Mouse (Mus musculus): ENCODE results near the gene Pitx2.

Pitx2 gene

DNA sequence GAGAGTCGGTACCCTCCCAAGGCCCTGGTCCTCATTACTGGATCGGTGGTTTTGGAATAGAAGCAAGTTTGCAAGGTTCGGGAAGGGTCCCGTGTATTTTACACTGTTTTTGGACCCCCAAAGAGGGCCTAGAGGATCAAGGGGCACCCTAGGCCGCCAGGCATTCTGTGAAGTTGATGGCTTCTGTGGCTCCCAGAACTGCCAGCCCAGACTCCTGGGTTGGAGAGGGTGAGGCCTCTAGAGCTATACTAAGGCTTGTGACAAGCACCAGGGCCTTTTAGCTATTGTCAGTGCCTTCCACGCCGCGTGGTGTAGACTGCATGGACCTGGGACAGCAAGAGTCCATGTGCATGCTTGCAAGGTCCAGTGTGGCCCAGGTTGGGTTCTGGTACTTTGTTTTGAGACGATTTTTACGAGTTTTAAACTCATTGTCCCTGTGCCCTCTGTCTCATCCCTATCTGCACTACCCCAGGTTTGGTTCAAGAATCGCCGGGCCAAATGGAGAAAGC is 18.2 kb downstream of the Pitx2 start:
- no peak for DNase-seq (ENCODE audit: low spot score in 2 of 2)

DNA sequence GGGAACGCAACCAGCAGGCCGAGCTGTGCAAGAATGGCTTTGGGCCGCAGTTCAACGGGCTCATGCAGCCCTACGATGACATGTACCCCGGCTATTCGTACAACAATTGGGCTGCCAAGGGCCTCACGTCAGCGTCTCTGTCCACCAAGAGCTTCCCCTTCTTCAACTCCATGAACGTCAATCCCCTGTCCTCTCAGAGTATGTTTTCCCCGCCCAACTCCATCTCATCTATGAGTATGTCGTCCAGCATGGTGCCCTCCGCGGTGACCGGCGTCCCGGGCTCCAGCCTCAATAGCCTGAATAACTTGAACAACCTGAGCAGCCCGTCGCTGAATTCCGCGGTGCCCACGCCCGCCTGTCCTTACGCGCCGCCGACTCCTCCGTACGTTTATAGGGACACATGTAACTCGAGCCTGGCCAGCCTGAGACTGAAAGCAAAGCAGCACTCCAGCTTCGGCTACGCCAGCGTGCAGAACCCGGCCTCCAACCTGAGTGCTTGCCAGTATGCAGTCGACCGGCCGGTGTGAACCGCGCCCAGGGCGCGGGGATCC is 18.8 kb downstream of the Pitx2 start:
- no peak for DNase-seq (ENCODE audit: low spot score in 2 of 2)

DNA sequence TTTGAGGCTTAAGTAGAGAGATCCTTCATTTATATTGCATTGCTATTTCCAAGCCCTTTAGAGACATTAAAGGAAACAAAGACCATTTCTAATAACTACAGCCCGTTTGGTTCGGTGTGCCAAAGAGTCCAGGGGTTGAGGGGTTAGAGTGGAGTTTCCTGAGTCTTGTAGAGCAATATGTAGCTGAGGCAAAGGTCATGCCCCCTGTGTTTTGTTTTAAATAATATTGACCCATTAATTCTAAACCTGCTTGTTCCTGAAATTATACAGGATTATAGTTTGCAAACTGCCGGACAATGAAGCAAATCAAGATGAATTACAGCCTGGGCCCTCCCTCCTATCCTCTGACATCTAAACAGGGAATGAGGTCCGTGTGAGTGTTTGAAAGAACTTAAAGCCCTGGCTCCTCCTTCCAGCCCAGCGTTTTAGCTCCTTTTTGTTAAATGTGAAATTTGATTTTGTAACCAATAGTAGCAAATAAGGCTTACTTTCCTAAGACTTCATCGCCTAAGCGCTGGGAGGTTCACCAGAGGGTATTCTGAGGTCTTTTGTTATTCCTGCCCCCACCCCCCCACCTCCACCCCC is 20.5 kb downstream of the Pitx2 start:
- DNase-seq (ENCODE audit: low spot score in 2 of 2) = no peak

DNA sequence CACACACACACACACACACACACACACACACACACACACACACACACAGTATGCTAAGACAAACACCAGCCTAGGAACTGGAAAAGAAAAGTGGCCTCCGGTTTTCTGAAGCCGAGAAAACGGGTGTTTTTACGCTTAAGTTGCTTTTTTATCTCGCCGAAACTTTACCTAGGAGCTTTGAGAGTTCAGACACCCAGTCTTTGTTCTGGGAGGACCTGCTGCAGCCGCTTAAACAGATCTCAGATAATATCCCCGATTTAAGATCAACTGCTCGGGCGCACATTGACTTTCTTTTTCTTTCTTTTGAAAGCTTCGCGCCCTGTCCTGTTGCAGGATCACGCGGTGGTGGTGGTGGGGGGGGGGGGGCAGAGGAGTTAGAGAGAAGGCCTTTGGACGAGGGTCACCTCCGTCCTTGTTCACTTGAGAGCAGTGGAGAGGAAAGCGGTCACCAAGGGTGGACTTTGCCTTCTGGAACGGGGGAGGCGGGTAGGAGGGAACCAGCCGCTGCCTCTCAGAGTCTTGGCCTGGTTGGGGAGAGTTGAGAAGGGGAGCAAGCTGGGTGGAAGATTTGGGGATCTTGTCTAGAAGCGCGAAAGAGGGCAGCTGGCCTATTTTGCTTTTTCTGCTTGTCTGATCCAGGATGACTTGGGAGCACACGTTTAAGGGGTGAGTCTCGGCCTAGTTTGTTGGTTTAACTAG is 21.2 kb downstream of the Pitx2 start:
- no peak for DNase-seq (ENCODE audit: low spot score in 2 of 2)

DNA sequence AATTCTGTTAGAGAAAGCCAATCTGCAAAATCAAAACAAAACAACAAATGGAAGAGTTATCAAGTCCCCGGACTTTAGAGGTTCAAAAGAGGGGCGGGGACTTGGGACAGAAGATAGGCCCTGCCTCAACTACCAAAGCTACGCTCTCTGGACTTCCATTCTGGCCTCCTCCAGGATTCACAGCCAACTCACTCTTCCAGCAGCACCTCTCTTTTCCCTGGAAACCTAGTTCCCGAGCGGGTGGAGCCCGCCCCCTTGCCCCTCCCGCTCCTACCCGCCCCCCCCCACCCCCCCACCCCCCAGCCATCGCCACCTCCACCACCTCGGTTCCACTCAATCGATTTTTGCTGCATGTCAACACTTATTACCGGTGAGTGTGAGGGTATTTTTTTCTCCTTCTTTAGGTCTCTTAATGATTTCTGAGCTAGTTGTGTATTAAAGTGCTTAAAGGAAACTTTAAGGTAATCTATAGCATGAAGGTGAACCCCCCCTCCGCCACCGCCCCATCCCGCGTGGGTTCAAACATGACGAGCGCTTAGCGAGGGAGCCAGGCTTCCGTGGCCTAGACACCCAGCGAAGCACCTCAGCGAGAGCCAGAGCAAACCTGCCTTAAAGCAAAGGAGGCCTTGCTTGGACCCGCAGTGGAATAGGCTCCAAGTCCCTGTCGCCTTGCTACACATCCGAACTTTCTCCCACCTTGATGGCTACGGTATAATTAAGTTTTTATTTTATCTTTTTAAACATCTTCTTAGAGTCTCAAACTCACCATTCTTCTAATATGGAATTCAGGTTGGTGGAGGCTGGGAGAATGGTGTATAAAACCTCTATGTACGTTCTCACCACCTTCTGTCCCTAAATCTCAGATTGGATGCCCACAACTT is 21.9 kb downstream of the Pitx2 start:
- no peak for DNase-seq (ENCODE audit: low spot score in 2 of 2)

DNA sequence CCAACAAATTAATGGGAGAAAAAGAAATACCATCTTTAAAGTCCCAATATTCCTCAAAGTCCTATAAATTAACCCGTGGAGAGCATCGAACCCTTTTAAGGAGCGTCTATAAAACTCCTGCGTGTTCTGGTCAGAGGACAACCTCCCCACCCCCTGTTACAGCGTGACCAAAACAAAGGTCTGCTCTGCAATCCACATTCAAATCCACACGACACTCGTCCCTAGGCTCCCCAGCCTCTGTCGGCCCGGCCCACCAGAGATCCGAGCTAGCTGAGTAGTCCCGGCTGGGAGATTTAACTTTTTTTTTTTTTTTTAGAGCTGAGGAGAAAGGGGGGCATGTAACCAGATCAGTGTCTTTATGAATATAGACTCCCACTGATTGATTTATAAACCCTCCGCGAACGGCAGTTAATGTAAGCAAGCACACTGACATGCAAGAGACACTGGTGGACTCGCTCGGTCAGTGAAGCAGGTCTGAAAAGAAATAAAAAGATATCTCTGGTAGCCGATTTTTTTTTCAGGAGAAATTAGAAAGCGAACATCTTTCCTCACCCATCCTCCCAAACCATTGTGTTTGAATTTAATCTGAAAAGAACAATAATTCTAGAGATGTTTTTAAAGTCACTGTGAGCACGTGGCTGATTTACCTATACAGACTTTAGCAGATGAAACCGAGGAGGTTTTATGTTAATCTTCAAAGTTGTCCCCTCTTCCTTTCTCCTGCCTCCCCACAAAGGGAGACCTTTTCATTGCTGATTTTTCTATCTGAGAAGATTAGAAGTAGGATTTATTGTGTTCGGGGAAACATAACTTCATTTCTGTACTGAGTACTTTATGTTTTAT is 23.0 kb downstream of the Pitx2 start:
- DNase-seq (ENCODE audit: low spot score in 2 of 2) = no peak

- DNase-seq (ENCODE audit: low spot score in 2 of 2) = no peak
These were observed 23.7 kb downstream of the Pitx2 start for GRCm38 (mm10) chr3:129223401-129223800.

DNA sequence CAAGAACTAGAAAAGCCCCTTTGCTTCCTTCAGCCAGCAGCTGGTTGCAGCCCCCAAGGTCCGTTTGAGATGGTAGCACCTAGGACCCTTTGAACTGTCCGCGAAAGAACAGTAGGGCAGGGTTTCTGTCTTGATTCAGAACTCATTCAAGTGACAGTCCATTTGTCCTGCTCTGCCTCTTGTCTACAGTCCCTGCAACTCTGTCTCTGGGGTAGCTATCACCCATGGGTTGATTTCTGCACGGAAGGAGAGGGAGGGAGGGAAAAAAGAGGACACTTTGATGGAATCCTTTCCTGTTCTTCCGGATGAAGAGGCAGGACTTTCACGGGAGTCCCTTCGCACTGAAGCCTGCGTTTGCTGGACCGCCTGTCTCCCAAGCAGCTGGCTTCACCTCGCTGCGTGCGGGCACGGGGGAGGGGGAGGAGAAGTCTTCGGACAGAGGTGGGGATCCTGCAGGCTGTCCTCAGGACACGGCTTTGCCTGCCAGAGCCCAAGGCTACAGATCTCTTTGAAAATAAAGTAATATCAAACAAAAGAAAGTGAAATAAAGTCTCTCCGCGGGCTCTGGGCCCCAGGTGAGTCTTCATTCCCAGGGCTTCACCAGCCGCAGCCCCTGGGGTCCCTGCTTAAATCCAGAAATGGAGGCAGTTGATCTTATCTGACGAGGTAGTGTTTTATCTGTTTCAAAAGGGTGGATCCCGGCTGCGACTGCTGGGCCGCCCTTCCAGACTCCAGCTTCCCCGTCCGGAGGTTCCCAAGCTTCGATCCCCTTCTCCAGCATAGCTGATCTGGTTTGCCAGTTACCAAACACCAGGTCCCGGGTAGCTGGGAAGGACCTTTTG is 24.5 kb downstream of the Pitx2 start:
- no peak for DNase-seq (ENCODE audit: low spot score in 2 of 2)

GRCm38 (mm10) chr3:129224806-129225576 is 25.3 kb downstream of the Pitx2 start:
- DNase-seq (ENCODE audit: low spot score in 2 of 2) = no peak

GRCm38 (mm10) chr3:129225577-129226289 is 26.1 kb downstream of the Pitx2 start:
- DNase-seq (ENCODE audit: low spot score in 2 of 2) = no peak

GRCm38 (mm10) chr3:129226681-129227080 is 27.0 kb downstream of the Pitx2 start:
- DNase-seq (ENCODE audit: low spot score in 2 of 2) = no peak

DNA sequence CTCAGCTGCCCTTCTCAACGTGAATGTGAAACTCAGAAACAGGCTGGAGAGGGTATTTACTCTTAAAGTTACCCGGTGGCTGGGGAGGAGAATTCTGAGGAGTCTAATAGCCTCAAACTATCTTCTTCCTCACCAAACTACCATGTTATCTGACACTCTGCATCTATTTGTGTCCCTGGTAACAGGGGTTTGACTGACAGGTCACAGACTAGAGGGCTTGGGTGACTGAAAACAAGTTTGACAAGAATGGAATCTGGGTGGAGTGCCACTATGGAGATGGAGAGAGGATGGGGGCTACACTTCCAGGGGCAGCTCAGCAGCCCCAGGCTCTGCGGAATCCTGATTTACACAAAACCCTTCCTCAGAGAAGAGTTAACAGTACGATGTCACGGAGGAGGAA is 27.7 kb downstream of the Pitx2 start:
- no peak for DNase-seq (ENCODE audit: low spot score in 2 of 2)

- no peak for DNase-seq (ENCODE audit: low spot score in 2 of 2)
These were observed 38.3 kb downstream of the Pitx2 start for GRCm38 (mm10) chr3:129238010-129238409.

DNA sequence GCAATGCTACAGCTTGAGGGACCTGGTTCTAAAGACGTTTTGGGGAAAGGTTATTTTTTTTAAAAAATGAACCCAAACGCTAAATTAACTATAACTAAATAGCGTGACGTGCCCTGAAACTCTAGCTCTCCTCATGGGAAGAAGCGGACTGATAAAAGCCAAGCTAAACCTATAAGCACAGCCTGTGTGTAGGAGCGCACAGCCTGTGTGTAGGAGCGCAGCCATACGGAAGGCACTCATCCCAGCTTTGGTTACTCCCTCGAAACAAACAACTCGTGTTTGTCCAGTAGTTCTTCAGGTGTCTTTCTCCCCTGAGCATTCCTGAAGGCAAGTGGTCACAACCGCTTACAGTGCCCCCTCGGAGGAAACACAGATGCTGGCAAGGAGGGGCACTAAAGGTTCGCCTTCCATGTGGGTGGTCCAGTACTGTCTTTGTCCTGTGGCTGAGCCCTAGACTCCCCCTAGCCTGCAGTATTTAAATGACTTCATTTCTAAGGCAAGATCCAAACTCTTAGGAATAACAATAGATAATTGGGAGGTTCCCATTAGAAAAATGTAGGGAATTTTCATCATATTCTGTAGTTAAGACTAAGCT is 39.1 kb downstream of the Pitx2 start:
- DNase-seq (ENCODE audit: low spot score in 2 of 2) = no peak

DNA sequence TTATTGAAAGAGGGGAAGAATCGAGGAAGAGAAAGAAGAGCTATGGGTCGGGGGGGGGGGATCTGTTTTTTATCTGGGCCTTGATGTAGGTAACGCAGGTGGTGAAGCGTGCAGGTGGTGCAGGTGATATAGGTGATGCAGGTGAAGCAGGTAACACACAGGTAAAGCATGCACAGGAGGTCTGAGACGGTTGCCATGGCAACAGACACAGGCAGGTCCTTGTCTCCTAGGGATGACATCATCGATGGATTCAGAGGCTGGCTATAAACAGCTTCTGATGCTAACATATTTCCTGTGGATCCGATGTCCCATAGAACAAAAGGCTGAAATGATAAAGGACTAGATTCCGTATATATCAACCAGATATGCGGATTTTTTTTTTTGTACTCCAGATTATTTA is 51.3 kb downstream of the Pitx2 start:
- no peak for DNase-seq (ENCODE audit: low spot score in 2 of 2)

DNA sequence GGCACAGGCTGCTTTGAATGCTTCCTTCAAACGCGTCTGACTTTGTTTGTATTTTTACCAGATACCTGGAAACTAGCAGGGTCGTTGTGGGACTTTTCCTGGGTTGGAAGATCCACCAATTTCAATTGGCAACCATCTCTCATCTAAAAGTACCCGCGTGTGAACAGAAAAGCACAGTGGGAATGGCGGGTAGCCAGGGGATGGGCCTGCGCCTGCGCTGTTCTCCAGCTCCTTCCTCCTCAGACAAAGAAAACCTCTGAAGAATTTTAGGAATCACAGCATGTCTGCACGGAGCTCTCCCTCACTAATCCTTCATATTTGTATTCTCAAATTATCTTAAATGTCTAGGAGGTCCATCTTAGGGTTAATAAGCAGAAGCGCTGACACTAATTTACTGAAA is 54.6 kb downstream of the Pitx2 start:
- no peak for DNase-seq (ENCODE audit: low spot score in 2 of 2)

DNA sequence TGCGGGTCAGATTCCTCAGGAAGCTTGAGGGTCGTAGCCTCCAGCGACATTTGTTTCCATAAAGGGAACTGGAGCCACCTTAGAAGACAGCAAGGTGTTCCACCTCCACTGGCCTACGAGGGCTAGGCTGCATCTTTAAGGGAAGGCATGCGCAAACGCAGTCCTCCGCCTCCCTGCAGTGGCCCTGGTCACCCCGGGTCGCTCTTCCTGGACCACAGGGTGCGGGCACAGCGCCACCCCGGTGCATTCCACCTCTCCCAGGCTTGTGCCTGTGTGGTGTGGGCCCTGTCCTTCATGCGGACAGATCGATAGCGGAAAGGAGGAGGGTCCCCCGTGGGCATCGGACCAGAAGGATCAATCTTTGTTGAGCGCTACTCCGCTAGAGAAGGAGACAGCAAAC is 56.6 kb downstream of the Pitx2 start:
- no peak for DNase-seq (ENCODE audit: low spot score in 2 of 2)

- DNase-seq (ENCODE audit: low spot score in 2 of 2) = no peak
These were observed 57.1 kb downstream of the Pitx2 start for GRCm38 (mm10) chr3:129256766-129257165.

GRCm38 (mm10) chr3:129258497-129258896 is 58.8 kb downstream of the Pitx2 start:
- no peak for DNase-seq (ENCODE audit: low spot score in 2 of 2)
